Mouse (Mus musculus): ENCODE measurements around the gene Aldh5a1. TPM values are rescaled to one million over a fixed set of nuclear protein-coding genes. Genes with fewer than 3 reads are reported as not detected.

Gene Aldh5a1
- polyA plus RNA-seq, 1 experiment from 2014 or later = 9.5 TPM

GRCm38 (mm10) chr13:24955091-24955490, 17.6 kb upstream of the Aldh5a1 start:
- no peak for ATAC-seq (ENCODE audit: insufficient read depth, low FRiP score, low read depth)
- no peaks in the 10 kb centered on the region for H3K27me3 ChIP-seq (replicated peaks)
- whole genome bisulfite sequencing = 44% methylated on average over 11 of the region's 11 CpGs
- no peaks in the 10 kb centered on the region for H3K36me3 ChIP-seq
- H3K4me2 ChIP-seq = no peak overlapping the region
- H3K4me3 ChIP-seq (replicated peaks) = no peak overlapping the region
- H3K9me3 ChIP-seq = no peaks in the 10 kb centered on the region
- no peak overlapping the region for H3K9ac ChIP-seq
- no peaks in the 10 kb centered on the region for H3K4me1 ChIP-seq
- 0 out of 2 replicates have a peak overlapping the region, but pooled peaks have one; percentile 18 for H3K27ac ChIP-seq

DNA sequence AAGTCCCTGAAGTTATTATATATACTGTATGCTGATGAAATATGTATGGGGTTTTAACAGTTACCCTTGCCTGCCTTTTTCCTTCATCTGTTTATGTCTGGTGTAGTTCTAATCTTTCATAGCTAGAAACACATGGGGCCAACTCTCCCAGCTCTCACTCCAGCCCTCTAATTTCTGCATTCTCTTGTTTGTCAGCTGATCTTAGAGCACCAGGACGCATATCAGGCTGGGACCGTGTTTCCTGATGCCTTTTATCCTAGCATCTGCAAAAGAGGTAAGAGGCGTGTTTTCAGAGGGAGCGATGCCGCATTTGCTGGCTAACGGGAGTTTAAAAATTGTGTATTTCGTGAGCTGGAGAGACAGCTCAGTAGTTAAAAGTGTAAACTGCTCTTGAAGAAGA, 15.2 kb upstream of the Aldh5a1 start:
- no peak overlapping the region for H3K4me2 ChIP-seq
- no peak overlapping the region for H3K4me3 ChIP-seq (replicated peaks)
- no peak overlapping the region for H3K27ac ChIP-seq
- H3K9me3 ChIP-seq = no peaks in the 10 kb centered on the region
- WGBS = 65% methylated on average over 7 of the region's 7 CpGs
- no peaks in the 10 kb centered on the region for H3K36me3 ChIP-seq
- no peak overlapping the region for H3K9ac ChIP-seq
- ATAC-seq (ENCODE audit: insufficient read depth, low FRiP score, low read depth) = no peak
- no peaks in the 10 kb centered on the region for H3K4me1 ChIP-seq
- H3K27me3 ChIP-seq (replicated peaks) = no peaks in the 10 kb centered on the region

DNA sequence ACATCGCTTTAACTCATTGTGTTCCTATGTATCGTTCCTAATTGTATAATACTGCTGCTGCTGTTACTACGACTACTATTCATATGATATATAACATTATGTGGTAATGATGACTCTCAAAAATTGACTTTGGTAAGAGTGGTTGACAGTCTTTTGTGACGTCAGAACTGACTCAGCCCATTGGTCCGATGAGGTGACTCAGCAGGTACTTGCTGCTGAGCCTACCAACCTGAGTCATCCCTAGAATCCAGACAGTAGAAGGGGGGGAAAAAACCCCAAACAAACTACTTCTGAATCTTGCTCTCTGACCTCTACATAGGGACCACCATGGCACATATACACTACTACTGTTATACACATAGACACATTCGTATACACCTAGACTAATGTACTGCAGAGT, 11.4 kb upstream of the Aldh5a1 start:
- no peaks in the 10 kb centered on the region for H3K27me3 ChIP-seq (replicated peaks)
- no peak overlapping the region for H3K9ac ChIP-seq
- H3K4me2 ChIP-seq = no peak overlapping the region
- no peak overlapping the region for H3K27ac ChIP-seq
- no peaks in the 10 kb centered on the region for H3K4me1 ChIP-seq
- H3K36me3 ChIP-seq = no peaks in the 10 kb centered on the region
- no peaks in the 10 kb centered on the region for H3K9me3 ChIP-seq
- no peak for ATAC-seq (ENCODE audit: insufficient read depth, low FRiP score, low read depth)
- H3K4me3 ChIP-seq (replicated peaks) = no peak overlapping the region
- WGBS = 83% methylated on average over 6 of the region's 6 CpGs

- H3K4me3 ChIP-seq (replicated peaks) = no peak overlapping the region
- no peaks in the 10 kb centered on the region for H3K36me3 ChIP-seq
- H3K27me3 ChIP-seq (replicated peaks) = no peaks in the 10 kb centered on the region
- no peak overlapping the region for H3K9ac ChIP-seq
- H3K4me1 ChIP-seq = no peaks in the 10 kb centered on the region; the same call in 1 of the 2 replicates
- no peaks in the 10 kb centered on the region for H3K9me3 ChIP-seq
- 52% methylated on average over 5 of the region's 5 CpGs for WGBS
- no peak overlapping the region for H3K4me2 ChIP-seq
- ATAC-seq (ENCODE audit: insufficient read depth, low FRiP score, low read depth) = no peak
- no peak overlapping the region for H3K27ac ChIP-seq
Observed at GRCm38 (mm10) chr13:24947158-24947557, 9.7 kb upstream of the Aldh5a1 start.

DNA sequence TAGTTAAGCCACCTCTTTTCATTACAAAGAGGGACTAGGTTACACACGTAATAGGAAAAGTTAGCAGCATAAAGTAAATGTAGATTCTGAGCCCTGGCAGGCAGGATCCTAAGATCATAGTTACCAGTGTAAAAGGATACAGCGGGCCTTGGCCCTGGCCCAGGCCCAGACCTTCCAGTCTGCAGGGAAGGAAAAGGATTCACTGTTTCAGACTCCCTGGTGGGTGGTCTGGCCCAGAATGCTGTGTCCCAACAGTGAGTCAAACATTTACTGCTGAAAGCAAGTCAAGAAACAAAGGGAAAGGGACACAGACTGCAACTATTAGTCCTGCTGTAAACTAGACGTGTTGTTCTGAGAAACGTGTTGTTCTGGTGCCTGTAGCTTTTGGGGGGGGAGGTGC, 8.1 kb upstream of the Aldh5a1 start:
- Histone ChIP-seq H3K27me3 (replicated peaks) (no peaks in the 10 kb centered on the region), H3K9me3 (no peaks in the 10 kb centered on the region), H3K27ac (no peak overlapping the region), H3K4me2 (no peak overlapping the region), H3K9ac (no peak overlapping the region), H3K4me1 (no peaks in the 10 kb centered on the region; the same call in 1 of the 2 replicates), H3K4me3 (replicated peaks) (no peak overlapping the region), H3K36me3 (no peaks in the 10 kb centered on the region)
- no peak for ATAC-seq (ENCODE audit: insufficient read depth, low FRiP score, low read depth)
- WGBS = 22% methylated on average over 4 of the region's 4 CpGs

GRCm38 (mm10) chr13:24943303-24943702, 5.8 kb upstream of the Aldh5a1 start:
- 57% methylated on average over 8 of the region's 8 CpGs for WGBS
- H3K4me2 ChIP-seq = no peak overlapping the region
- H3K9me3 ChIP-seq = no peaks in the 10 kb centered on the region
- no peak overlapping the region for H3K9ac ChIP-seq
- peaks cover 4% of the 10 kb centered on the region for H3K4me1 ChIP-seq
- no peak for ATAC-seq (ENCODE audit: insufficient read depth, low FRiP score, low read depth)
- H3K4me3 ChIP-seq (replicated peaks) = no peak overlapping the region
- H3K36me3 ChIP-seq = no peaks in the 10 kb centered on the region
- H3K27ac ChIP-seq = no peak overlapping the region
- H3K27me3 ChIP-seq (replicated peaks) = no peaks in the 10 kb centered on the region

DNA sequence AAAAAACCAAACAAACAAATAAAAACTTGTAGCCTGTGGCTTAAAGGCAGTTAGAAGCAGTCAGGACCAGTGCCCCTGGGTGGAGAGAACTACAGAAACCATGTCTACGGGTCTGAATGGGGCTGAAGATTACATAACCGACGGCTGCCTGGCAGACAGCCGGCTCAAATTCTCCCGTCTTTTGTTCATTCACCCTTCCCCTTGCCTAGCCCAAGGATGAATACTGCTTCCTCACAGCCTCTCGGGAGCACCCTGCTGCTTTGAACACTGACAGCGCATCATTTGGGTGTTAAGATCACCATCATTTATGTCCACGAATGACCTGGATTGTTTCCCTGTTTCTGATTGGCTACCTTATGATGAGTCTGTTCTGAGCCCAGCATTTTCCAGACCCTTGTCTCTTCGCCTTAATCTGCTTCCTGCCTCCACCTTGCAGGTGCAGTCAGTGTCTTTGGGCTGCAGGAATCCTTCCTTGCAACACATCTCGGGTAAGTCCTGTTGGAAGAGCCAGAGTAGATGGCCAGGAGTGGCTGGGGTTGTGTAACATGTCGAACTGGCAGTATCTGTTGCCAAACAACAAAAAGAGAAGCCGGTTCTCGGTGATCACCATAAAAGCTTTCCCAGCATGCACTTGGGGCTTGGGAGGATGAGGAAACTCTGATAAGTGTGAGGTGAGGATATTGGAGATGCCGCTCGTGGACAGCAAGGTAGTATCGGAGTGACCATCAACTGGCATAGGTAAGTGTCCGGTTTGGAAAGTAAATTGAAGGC, 5.2 kb upstream of the Aldh5a1 start, which contains the start of gene Gpld1:
Gpld1 (plus strand) TSS at position 641 of the 771 bp plus-strand sequence.
- no peak within 1 kb of the TSS for H3K27ac ChIP-seq
- H3K27me3 ChIP-seq (replicated peaks) = no peaks in the 10 kb centered on the region
- 59% methylated on average over 17 of the region's 17 CpGs for WGBS
- ATAC-seq (ENCODE audit: insufficient read depth, low FRiP score, low read depth) = no peak
- H3K4me1 ChIP-seq = peaks cover 9% of the 10 kb centered on the region
- no peaks in the 10 kb centered on the region for H3K9me3 ChIP-seq
- H3K4me2 ChIP-seq = no peak within 1 kb of the TSS
- no peak within 1 kb of the TSS for H3K9ac ChIP-seq
- no peak within 1 kb of the TSS for H3K4me3 ChIP-seq (replicated peaks)
- no peaks in the 10 kb centered on the region for H3K36me3 ChIP-seq

DNA sequence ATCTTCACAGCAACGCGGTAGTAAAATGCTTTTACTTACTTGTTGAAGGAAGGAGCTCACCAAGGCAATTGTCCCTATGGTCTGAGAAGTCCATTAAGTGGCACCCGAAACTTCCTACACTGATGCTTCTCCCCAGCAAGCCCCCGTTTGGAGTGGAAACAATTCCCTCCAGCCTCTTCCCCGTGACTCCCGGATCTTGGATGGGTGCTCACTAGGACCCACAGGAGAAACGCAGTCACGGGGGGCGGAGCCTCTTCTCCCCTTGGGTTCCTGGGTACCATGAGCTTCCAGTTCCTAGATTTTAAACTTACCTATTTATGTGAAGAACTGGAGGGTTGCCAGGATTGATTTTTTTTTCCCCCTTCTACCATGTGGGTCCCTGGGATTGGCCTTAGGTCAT, 2.0 kb upstream of the Aldh5a1 start:
- no peak overlapping the region for H3K4me2 ChIP-seq
- no peak for ATAC-seq (ENCODE audit: insufficient read depth, low FRiP score, low read depth)
- H3K9ac ChIP-seq = no peak overlapping the region
- H3K4me1 ChIP-seq = peaks cover 10% of the 10 kb centered on the region
- no peaks in the 10 kb centered on the region for H3K27me3 ChIP-seq (replicated peaks)
- H3K27ac ChIP-seq = no peak overlapping the region
- no peaks in the 10 kb centered on the region for H3K36me3 ChIP-seq
- no peak overlapping the region for H3K4me3 ChIP-seq (replicated peaks)
- H3K9me3 ChIP-seq = no peaks in the 10 kb centered on the region
- WGBS = 88% methylated on average over 9 of the region's 9 CpGs

GRCm38 (mm10) chr13:24938683-24939082, 1.2 kb upstream of the Aldh5a1 start:
- Histone ChIP-seq H3K4me3 (replicated peaks) (no peak overlapping the region), H3K9ac (no peak overlapping the region), H3K9me3 (no peaks in the 10 kb centered on the region), H3K4me1 (peaks cover 10% of the 10 kb centered on the region), H3K4me2 (peak overlapping the region; percentile 82), H3K27ac (no peak overlapping the region), H3K36me3 (no peaks in the 10 kb centered on the region), H3K27me3 (replicated peaks) (no peaks in the 10 kb centered on the region)
- 32% methylated on average over 9 of the region's 9 CpGs for WGBS
- no peak for ATAC-seq (ENCODE audit: insufficient read depth, low FRiP score, low read depth)

DNA sequence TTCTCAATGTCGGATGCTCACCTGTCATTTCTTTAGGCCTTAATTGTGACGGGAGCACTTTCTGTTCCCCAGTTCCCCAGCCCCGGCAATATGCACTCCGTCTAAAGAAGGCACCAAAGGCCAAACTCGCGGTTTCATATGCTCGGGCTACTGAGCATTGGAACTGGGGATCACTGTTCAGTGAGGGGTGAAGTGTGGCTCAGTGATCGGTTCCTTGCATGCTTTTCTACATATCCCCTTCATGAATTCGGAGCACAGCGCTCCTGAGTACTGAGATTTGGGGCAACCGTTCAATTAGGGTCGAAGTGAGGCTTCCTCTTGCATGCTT, 342 bp upstream of the Aldh5a1 start:
- WGBS = 16% methylated on average over 12 of the region's 12 CpGs
- Histone ChIP-seq H3K36me3 (no peaks in the 10 kb centered on the region), H3K9ac (0 out of 2 replicates have a peak overlapping the region, but pooled peaks have one; percentile 97), H3K27me3 (replicated peaks) (no peaks in the 10 kb centered on the region), H3K4me1 (peaks cover 10% of the 10 kb centered on the region), H3K9me3 (no peaks in the 10 kb centered on the region), H3K4me2 (peak overlapping the region; percentile 82), H3K4me3 (replicated peaks) (peak overlapping the region; percentile 88), H3K27ac (peak overlapping the region; percentile 95)
- ATAC-seq (ENCODE audit: insufficient read depth, low FRiP score, low read depth) = peak; percentile 15; the same call in 1 of the 2 replicates

DNA sequence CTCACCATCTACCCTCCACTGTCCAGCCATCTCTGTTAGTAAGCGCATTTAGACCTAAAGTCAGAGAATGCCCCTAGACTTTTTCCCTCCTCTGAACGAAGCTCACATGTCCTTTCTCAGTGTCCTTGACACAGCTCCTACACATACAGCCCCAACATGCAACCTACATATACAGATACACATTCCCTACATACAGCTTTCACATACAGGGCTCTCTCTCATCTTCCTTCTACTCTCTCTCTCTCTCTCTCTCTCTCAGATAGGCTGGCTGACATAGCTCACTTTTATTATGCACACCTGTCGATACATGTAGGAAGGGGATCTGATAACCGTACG, 721 bp downstream of the Aldh5a1 start:
- Histone ChIP-seq H3K36me3 (no peaks in the 10 kb centered on the region), H3K4me1 (peaks cover 10% of the 10 kb centered on the region; the same call in 1 of the 2 replicates), H3K9ac (no peak overlapping the region), H3K4me3 (replicated peaks) (peak overlapping the region; percentile 88), H3K4me2 (peak overlapping the region; percentile 82), H3K27ac (peak overlapping the region; percentile 95), H3K9me3 (no peaks in the 10 kb centered on the region), H3K27me3 (replicated peaks) (no peaks in the 10 kb centered on the region)
- 30% methylated on average over 5 of the region's 5 CpGs for WGBS
- peak; percentile 24; the same call in 1 of the 2 replicates for ATAC-seq (ENCODE audit: insufficient read depth, low FRiP score, low read depth)

DNA sequence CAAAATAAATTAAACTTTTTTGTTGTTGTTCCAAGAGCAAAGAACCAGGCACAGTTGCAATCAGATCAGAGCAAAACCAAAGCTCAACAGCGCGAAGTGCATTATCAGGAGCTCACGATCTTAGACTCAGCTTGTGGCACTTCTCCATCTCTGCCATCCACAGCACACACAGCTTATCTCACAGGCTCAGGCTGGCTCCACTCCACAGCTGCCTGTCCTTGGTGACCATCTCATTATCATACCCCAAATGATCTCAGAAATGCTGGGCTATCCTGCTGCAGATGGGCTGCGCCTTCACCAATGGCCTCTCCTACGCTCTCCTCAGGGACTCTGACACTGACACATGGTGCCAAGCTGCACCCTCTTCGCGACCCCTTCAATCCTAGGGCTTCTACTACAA, 4.3 kb downstream of the Aldh5a1 start:
- Histone ChIP-seq H3K4me2 (no peak overlapping the region), H3K27me3 (replicated peaks) (no peaks in the 10 kb centered on the region), H3K9ac (no peak overlapping the region), H3K4me1 (peaks cover 6% of the 10 kb centered on the region; the same call in 1 of the 2 replicates), H3K4me3 (replicated peaks) (no peak overlapping the region), H3K36me3 (no peaks in the 10 kb centered on the region), H3K9me3 (no peaks in the 10 kb centered on the region), H3K27ac (no peak overlapping the region)
- 81% methylated on average over 7 of the region's 7 CpGs for WGBS
- no peak for ATAC-seq (ENCODE audit: insufficient read depth, low FRiP score, low read depth)

All from stomach, embryonic 15.5 days (tissue).